In genomic region chr3:116726807-116727206, GRCm38 (mm10) we compare ENCODE assay signal across 16 mouse cellular contexts. TPM values are rescaled to one million over a fixed set of nuclear protein-coding genes. Genes with fewer than 3 reads are reported as not detected.
DNase-seq lines count a peak whose midpoint lies in the region; ATAC-seq lines count a peak whose summit lies in the region.
"Had no signal": no experiment of that assay in that cellular context is flagged by ENCODE, and none has a peak within 500 bp of the region (broad histone marks: within the 10 kb centered on the region; RNA-seq: fewer than 3 reads in every experiment).

No protein-coding gene starts in this region.

- no peaks in the 10 kb centered on the region for H3K9me3 ChIP-seq in hindbrain, embryonic 16.5 days (ENCODE audit: control insufficient read depth, low read length)
- H3K9me3 ChIP-seq: hindbrain, embryonic 15.5 days; limb, embryonic 13.5 days; neural tube, embryonic 13.5 days had no signal

- H3K27me3 ChIP-seq in hindbrain, embryonic 16.5 days (replicated peaks; ENCODE audit: control insufficient read depth, insufficient read depth, low read length), result no peaks in the 10 kb centered on the region
- H3K27me3 ChIP-seq: hindbrain, embryonic 15.5 days; limb, embryonic 13.5 days; neural tube, embryonic 13.5 days had no signal

- H3K4me1 ChIP-seq in hindbrain, embryonic 16.5 days (ENCODE audit: control insufficient read depth, insufficient read depth, low read depth, low read length), result no peaks in the 10 kb centered on the region
- H3K4me1 ChIP-seq: limb, embryonic 13.5 days had no signal

- H3K4me3 ChIP-seq in hindbrain, embryonic 16.5 days (ENCODE audit: low read length), result no peak overlapping the region
- H3K4me3 ChIP-seq: hindbrain, embryonic 15.5 days; limb, embryonic 13.5 days; neural tube, embryonic 13.5 days had no signal

- ATAC-seq in hematopoietic stem cell, adult 5-6 weeks (replicated peaks in 1 of 2; ENCODE audit: insufficient read depth in 1 of 2, low FRiP score in 2 of 2, low TSS enrichment in 1 of 2, low read depth in 1 of 2, poor library complexity in 2 of 2, severe bottlenecking in 2 of 2), result peak; percentile 80 to 88
- ATAC-seq in hindbrain, embryonic 16.5 days, result no peak

- no peaks in the 10 kb centered on the region for H3K36me3 ChIP-seq in hindbrain, embryonic 16.5 days (ENCODE audit: control insufficient read depth, insufficient read depth, low read length)
- H3K36me3 ChIP-seq: hindbrain, embryonic 15.5 days; limb, embryonic 13.5 days; neural tube, embryonic 13.5 days had no signal

- DNase-seq in lung, postnatal 10 days, result peak; percentile 11
- DNase-seq in lung, postnatal 4 days, result no peak
- peak; percentile 43 to 75 for DNase-seq in heart, adult 9 months (ENCODE audit: low spot score in 2 of 2)
- DNase-seq in right cerebral cortex, postnatal 10 days (ENCODE audit: low spot score in 2 of 2), result no peak
- no peak for DNase-seq in layer of hippocampus, postnatal 36 days
- DNase-seq: cerebellum, adult 2 months; lung, adult 2 months; midbrain, embryonic 14.5 days; retina, postnatal 1 day; thymus, postnatal 14 days had no signal

- no peak overlapping the region for H3K9ac ChIP-seq in hindbrain, embryonic 16.5 days (ENCODE audit: low read depth, low read length)
- H3K9ac ChIP-seq: hindbrain, embryonic 15.5 days; limb, embryonic 13.5 days; neural tube, embryonic 13.5 days had no signal

- no peak overlapping the region for H3K27ac ChIP-seq in hindbrain, embryonic 16.5 days (ENCODE audit: low read depth, low read length)
- H3K27ac ChIP-seq: hindbrain, embryonic 15.5 days; limb, embryonic 13.5 days; neural tube, embryonic 13.5 days had no signal

- WGBS in hindbrain, embryonic 16.5 days, result 79% methylated on average over 9 of the region's 9 CpGs

- H3K4me2 ChIP-seq in hindbrain, embryonic 16.5 days (ENCODE audit: low read length), result no peak overlapping the region
- H3K4me2 ChIP-seq: hindbrain, embryonic 15.5 days; limb, embryonic 13.5 days; neural tube, embryonic 13.5 days had no signal

RNA-seq across cellular contexts. Expression of gene Slc35a3, which starts 14.2 kb away (rescaled TPM):
- total RNA-seq in hematopoietic stem cell, adult 5-6 weeks (2017), result 48.4 and 57.3 TPM in 2 replicates
- total RNA-seq in layer of hippocampus, postnatal 36 days (2021), result 10 to 100 TPM; 16.4 to 16.9 TPM
- 7.3 and 8.1 TPM in 2 replicates for polyA plus RNA-seq in hindbrain, embryonic 16.5 days (2015; fragmentation: Nextera tagmentation; extraction: Ambion mirVana)

RNA-seq across cellular contexts. Expression of gene Gm43191, which starts 45.7 kb away (rescaled TPM):
- total RNA-seq in hematopoietic stem cell, adult 5-6 weeks (2017), result not detected in 2 replicates
- total RNA-seq in layer of hippocampus, postnatal 36 days (2021), result 1 to 10 TPM in 1 of 2 experiments, not detected in 1; 1.5 TPM
- not detected in 2 replicates for polyA plus RNA-seq in hindbrain, embryonic 16.5 days (2015; fragmentation: Nextera tagmentation; extraction: Ambion mirVana)
- total RNA-seq: layer of hippocampus, postnatal 10 days had no signal
- polyA plus RNA-seq: cerebellum, adult 2 months; hindbrain, embryonic 15.5 days; limb, embryonic 13.5 days; lung, adult 2 months; midbrain, embryonic 14.5 days; neural tube, embryonic 13.5 days had no signal

Comparison
In these comparisons a context has a peak if more than half of its experiments do, and no peak if none do; other contexts are left out.
1. DNase-seq: peak in lung, postnatal 10 days (single experiment) and heart, adult 9 months (2 of 2); none in lung, postnatal 4 days (0 of 2), right cerebral cortex, postnatal 10 days (0 of 2) and layer of hippocampus, postnatal 36 days (0 of 2).